Mouse (Mus musculus): Measurements from ENCODE around the gene Olfr1356.
"Not testable (repeated sequence)": the region's sequence is repeated elsewhere in the genome, so short reads cannot be mapped to it uniquely, and the experiment has no call there.

Gene Olfr1356

DNA sequence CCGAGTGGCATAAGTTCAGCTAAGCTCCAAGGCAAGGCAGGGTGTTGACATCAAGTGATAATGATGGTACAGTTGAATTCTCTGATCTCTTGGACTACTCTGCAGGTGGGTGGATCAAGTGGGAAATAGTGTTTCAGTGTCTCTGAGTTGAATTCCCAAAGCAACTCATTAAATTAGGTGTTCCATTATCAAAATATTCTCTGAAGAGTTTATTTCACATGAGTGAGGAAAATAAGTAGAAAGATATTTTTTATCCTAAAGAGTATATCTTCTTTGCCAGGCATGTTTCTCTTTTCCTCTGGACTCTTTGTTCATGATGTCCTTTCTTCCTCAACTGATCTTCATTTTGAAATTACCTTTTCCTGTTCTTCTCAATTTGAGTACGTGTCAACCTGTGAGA, at the start of gene Olfr1356:
Gene Olfr1356 (minus strand): TSS at position 101 of the 400 bp plus-strand sequence.
- DNase-seq, result no peak

DNA sequence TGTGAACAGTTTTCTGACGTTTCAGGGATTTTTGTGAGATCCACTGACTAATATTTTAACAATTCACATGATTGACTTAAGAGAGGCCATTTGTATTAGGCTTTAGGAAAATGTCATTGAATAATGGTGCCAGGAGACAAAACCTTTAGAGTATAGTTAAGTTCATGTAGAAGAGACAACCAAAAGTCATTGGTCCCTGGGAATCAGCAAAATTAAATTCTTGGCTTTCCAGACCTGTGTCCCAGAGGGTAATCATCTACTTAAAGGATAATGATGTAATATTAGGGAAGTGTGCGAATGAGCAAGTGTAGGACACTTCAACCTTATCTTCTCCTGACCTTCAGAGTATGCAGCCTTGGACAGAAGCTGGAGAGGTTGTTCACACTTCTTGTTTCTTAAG, 23.3 kb upstream of the Olfr1356 start, which contains the start of gene Olfr1355:
Gene Olfr1355 (plus strand): TSS at position 301 of the 400 bp plus-strand sequence.
- DNase-seq, result no peak

DNA sequence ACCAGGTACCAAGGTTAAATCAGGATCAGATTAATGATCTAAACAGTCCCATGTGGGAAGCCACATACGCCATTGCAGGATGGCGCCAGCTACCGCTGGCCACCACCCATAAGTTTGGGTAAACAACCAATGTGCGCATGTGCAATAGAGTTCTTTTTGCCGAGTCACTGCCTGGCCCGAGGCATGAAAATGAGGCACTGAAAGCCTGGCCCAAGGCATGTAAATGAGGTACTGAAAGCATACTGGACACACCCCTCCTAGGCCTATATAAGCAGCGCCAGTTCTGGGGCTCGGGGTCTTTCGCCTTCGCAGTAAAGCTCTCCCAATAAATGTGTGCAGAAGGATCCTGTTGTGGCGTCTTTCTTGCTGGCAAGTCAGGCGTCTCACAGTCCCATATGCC, 11.5 kb downstream of the Olfr1356 start:
- DNase-seq, result not testable (repeated sequence)

DNA sequence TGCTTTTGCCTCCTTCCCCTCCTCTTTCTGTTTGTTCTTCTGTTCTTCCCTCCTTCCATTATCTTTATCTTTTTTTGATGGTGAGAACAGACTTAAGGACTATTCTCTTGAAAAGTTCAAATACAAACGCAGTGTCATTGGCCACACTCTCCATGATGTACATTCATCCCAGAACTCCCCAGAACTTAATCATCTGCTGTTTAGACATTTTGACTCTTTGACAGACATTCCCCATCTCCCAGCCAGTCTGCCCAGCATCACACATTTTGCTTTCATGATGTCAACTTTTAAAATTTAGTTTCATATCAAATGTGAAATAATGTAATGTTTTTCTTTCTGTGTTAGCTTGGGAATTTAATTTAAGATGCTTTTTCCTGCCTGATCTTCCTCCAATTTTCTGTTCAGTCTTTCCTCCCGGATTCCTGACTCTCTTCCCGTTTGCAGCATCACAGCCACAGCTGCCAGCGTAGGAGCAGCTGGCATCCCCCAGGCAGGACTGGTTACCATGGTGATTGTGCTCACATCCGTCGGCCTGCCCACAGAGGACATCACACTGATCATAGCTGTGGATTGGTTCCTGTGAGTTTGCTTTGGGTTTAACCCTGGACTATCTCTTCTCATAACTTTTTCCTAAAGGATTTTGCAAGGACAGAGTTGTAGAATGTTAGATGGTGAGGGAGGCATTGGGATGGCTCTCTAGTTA, 39.5 kb downstream of the Olfr1356 start:
- no peak for DNase-seq

DNA sequence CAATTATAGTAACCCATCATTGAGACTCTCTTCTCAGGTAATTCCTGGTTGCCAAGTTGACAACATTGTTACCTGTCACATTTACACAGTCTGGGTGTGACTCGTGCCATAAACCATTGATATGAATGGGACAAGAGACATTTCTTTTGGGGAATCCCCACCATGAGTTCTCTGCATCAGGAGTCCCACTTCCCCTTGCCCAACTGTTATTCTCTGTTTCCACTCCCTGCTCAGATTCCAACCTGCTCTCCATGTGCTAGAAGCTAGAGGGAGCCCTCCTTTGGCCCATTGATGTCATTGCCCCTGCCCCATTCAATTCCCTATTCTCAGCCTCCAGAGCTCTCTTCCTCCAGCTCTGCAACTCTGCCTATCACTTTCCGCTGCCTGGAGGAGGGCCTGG, 50.5 kb downstream of the Olfr1356 start:
- DNase-seq, result no peak
